Mouse (Mus musculus) testis, adult 2 months (tissue): ENCODE results near the gene Lyz1.

Experiments
- CTCF ChIP-seq: fragments of 200-500 bp; IDR thresholded peaks from 2 replicates; pipeline ENCODE4 v1.5.1; 2012; ENCODE audit warnings: low read depth, mild to moderate bottlenecking, inconsistent platforms, low read length, moderate library complexity; ENCODE audit not compliant: control insufficient read depth, insufficient read depth, insufficient replicate concordance
- POLR2A ChIP-seq: fragments of 200-500 bp; IDR thresholded peaks from 2 replicates; pipeline ENCODE4 v1.6.1; 2012; ENCODE audit warnings: low read depth, mild to moderate bottlenecking, inconsistent platforms, low read length, moderate library complexity; ENCODE audit not compliant: control insufficient read depth

GRCm38 (mm10) chr10:117330521-117330920 is 37.9 kb upstream of the Lyz1 start:
- TF ChIP-seq CTCF: no peak
- TF ChIP-seq POLR2A: no peak
